Mouse (Mus musculus) monocyte, adult 2 months (primary cell): Measurements from ENCODE around the gene Vmn2r88.
"Not testable (repeated sequence)": the region's sequence is repeated elsewhere in the genome, so short reads cannot be mapped to it uniquely, and the experiment has no call there.

Experiments used
- DNase-seq, 2 experiments: peaks; one replicate each; pipeline ENCODE4 v3.0.0; 2022; ENCODE audit warnings: low spot score in 2 of 2, low read depth in 1 of 2

Gene Vmn2r88

DNA sequence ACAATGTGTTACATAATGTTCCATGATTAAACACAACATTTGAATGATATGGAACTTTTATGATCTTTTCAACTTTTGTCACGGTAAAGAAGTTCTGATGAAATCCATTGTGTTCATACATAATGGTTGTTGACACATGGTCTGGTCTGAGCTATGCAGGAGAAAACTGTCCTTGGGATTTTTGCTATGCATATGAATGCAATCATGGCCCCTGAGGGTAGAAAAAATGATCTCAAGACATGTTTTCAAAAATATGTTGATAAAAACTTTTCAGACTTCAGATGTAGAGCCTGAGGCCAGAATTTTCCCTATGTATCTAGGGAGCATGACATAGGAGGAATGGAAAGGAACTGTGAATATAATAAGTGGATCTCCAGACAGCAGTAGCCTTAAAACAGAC lies at the start of gene Vmn2r88:
Vmn2r88 (plus strand) TSS at position 301 of the 400 bp plus-strand sequence.
- no peak for DNase-seq

- DNase-seq, result no peak
Observed at GRCm38 (mm10) chr14:51361456-51361855, 49.2 kb upstream of the Vmn2r88 start, which contains the start of gene Gm7247. Gene Gm7247, plus strand, starts transcription at chr14:51361756.

- DNase-seq, result no peak
Observed at GRCm38 (mm10) chr14:51382805-51383204, 27.8 kb upstream of the Vmn2r88 start.

DNA sequence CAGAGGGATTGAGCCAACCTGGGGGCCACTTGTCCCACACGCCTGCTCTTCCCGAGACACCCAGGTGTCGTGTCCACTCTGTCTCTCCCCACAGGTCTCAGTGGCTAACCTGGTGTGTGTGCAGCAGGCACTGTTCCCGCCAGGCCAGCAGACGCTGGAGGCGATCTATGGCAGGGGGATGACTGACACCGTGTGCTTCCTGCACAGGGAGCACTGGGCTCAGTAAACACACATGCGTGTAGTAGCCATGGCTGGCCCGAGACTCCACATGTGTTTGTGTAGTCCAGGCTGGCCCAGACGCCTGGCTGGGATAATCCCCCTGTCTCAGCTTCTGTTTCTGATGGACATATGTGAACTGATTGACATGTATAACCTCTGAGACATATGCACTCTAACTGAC lies 26.3 kb upstream of the Vmn2r88 start:
- DNase-seq, result no peak

GRCm38 (mm10) chr14:51385741-51386140 lies 24.9 kb upstream of the Vmn2r88 start:
- DNase-seq, result no peak

DNA sequence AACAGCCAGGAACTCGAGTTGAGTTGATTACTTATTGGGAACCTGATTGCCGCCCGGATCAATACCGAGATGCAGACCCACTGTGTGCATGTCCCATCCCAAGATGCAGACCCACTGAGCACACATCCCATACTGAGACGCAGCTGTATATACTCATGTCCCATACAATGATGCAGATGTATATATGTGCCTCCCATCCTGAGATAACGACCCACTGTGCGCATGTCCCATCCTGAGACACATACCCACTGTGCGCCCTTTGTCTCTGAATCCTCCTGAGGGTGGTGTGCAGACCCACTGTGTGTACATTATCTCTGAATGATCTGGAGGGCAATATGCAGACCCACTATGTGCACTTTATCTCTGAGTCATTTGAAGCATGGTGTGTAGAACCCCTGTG lies 22.9 kb upstream of the Vmn2r88 start:
- no peak for DNase-seq

GRCm38 (mm10) chr14:51388222-51388621 lies 22.4 kb upstream of the Vmn2r88 start:
- no peak for DNase-seq

- no peak for DNase-seq
Observed at GRCm38 (mm10) chr14:51423885-51424284, 13.3 kb downstream of the Vmn2r88 start.

GRCm38 (mm10) chr14:51430138-51430537 lies 19.5 kb downstream of the Vmn2r88 start:
- not testable (repeated sequence) for DNase-seq

- DNase-seq, result no peak
Observed at GRCm38 (mm10) chr14:51434546-51434945, 23.9 kb downstream of the Vmn2r88 start.

DNA sequence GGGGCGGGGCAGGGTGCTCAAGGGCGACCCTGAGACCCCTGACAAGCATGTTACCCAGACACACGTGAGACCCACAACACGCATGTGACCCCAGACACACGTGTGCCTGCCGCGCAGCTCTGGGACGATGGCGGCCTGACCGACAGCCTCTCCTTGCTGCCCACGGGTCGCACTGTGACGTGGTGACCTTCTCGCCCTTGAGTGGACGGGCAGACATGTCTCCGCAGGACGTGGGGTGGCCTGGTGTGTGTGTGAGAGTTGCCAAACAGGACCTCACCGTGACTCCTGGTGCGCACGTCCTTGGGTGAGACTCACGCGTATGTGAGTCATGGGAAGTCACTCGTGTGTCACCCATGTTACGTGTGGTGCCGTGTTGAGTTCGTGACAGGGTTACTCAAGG lies 24.4 kb downstream of the Vmn2r88 start:
- no peak for DNase-seq

DNA sequence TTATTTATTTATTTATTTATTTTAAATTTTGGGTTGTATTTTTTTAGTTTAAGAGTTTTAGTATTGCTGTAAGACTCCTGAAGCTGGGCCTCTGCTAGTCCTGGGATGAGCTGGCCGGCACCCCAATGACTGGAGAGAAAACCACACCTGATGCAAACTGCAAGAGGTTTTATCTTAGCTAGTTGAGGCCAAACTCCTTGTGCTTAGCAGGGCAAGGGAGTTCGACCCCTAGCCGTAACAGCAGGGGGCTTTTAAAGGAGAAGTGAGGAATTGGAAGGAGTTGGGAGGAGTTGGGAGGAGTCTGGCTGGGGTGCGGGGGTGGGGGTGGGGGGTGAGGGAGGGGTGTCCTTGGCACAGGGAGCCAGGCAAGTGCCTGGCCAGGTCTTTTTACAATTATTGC lies 28.3 kb downstream of the Vmn2r88 start:
- DNase-seq, result no peak

DNA sequence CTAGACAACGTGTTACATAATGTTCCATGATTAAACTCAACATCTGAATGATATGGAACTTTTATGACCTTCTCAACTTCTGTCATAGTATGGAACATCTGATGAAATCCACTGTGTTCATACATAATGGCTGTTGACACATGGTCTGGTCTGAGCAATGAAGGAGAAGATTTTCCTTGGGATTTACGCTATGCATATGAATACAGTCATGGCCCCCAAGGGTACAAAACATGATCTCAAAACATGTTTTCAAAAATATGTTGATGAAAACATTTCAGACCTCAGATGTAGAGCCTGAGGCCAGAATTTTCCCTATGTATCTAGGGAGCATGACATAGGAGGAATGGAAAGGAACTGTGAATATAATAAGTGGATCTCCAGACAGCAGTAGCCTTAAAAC lies 40.9 kb downstream of the Vmn2r88 start, which contains the start of gene Vmn2r89:
Vmn2r89 (plus strand) TSS at position 301 of the 400 bp plus-strand sequence.
- DNase-seq, result not testable (repeated sequence)
